Mouse (Mus musculus) kidney, postnatal 0 days (tissue): ENCODE results near the gene Slc26a3. TPM values are rescaled to one million over a fixed set of nuclear protein-coding genes. Genes with fewer than 3 reads are reported as not detected.
A peak's percentile ranks its signal among the peaks of the same experiment; 100 is the strongest.

Experiments used
- ATAC-seq: fragments of 200-750 bp; cut with Nextera tagmentation; replicated peaks from 2 replicates; pipeline ENCODE4 v1.8.0; 2017; ENCODE audit warnings: low read depth, moderate number of reproducible peaks, moderate TSS enrichment, moderate library complexity; ENCODE audit not compliant: low FRiP score
- DNase-seq: peaks from one replicate; pipeline ENCODE4 v3.0.0-alpha.2; 2016; ENCODE audit warnings: low spot score
- H3K27ac ChIP-seq: fragments of 300-500 bp; sonication (generic); 2 replicates; pipeline ENCODE4 v1.5.1; 2014; ENCODE audit warnings: mild to moderate bottlenecking
- H3K27me3 ChIP-seq: fragments of 300-500 bp; sonication (generic); 2 replicates; pipeline ENCODE4 v1.6.1; 2014; ENCODE audit warnings: low read length, mixed read lengths; ENCODE audit not compliant: insufficient read depth
- H3K36me3 ChIP-seq: fragments of 300-500 bp; sonication (generic); 2 replicates; pipeline ENCODE4 v1.6.1; 2014; ENCODE audit warnings: low read length, mixed read lengths; ENCODE audit not compliant: insufficient read depth
- H3K4me1 ChIP-seq: fragments of 300-500 bp; sonication (generic); replicated peaks from 2 replicates; pipeline ENCODE4 v1.6.1; 2014; ENCODE audit warnings: antibody characterized with exemption, low read length, mixed read lengths; ENCODE audit not compliant: insufficient read depth
- H3K4me2 ChIP-seq: fragments of 300-500 bp; sonication (generic); 2 replicates; pipeline ENCODE4 v1.6.1; 2014; ENCODE audit warnings: mild to moderate bottlenecking, low read length, moderate library complexity, mixed read lengths
- H3K4me3 ChIP-seq: fragments of 300-500 bp; sonication (generic); replicated peaks from 2 replicates; pipeline ENCODE4 v1.5.1; 2014; ENCODE audit warnings: low read depth, low read length
- H3K9ac ChIP-seq: fragments of 300-500 bp; sonication (generic); 2 replicates; pipeline ENCODE4 v1.6.1; 2014; ENCODE audit warnings: low read depth, low read length
- H3K9me3 ChIP-seq: fragments of 300-500 bp; sonication (generic); replicated peaks from 2 replicates; pipeline ENCODE4 v1.6.1; 2016; ENCODE audit warnings: low read length, inconsistent platforms, mixed read lengths
- CTCF ChIP-seq: IDR thresholded peaks from 2 replicates; pipeline ENCODE4 v1.5.1; 2016; ENCODE audit warnings: antibody characterized with exemption, low read depth, mild to moderate bottlenecking, moderate library complexity
- WGBS: fragments of 180-500 bp; shearing (Covaris S2); extraction: QIAGEN DNeasy Blood & Tissue Kit; methylation state at CpG from one replicate; pipeline ENCODE4 v1.1.7; 2014; 5-methylcytosine and 5-hydroxymethylcytosine counted together
- polyA plus RNA-seq: library from polyadenylated mRNA; unstranded; fragments of >200 nt; fragmentation: Nextera tagmentation; extraction: Ambion mirVana; gene quantifications from 2 replicates; pipeline ENCODE4 v1.2.1, GENCODE M21; 2015

The Slc26a3 gene
- polyA plus RNA-seq, 1 experiment from 2014 or later: 0.05 TPM

- TF ChIP-seq CTCF: no peak
- no peaks in the 10 kb centered on the region for H3K36me3 ChIP-seq
- no peaks in the 10 kb centered on the region for H3K9me3 ChIP-seq
- 78% methylated on average over 7 of the region's 7 CpGs for WGBS
- ATAC-seq (no peak), DNase-seq (no peak)
- H3K27me3 ChIP-seq: no peaks in the 10 kb centered on the region
- no peak overlapping the region for H3K4me2 ChIP-seq
- no peak overlapping the region for H3K4me3 ChIP-seq
- no peak overlapping the region for H3K27ac ChIP-seq
- H3K9ac ChIP-seq: no peak overlapping the region
- H3K4me1 ChIP-seq: no peaks in the 10 kb centered on the region
These were observed 21.0 kb upstream of the Slc26a3 start for GRCm38 (mm10) chr12:31369656-31370055.

GRCm38 (mm10) chr12:31374603-31375282 lies 15.9 kb upstream of the Slc26a3 start:
- 31% methylated on average over 9 of the region's 9 CpGs for WGBS
- no peaks in the 10 kb centered on the region for H3K27me3 ChIP-seq
- no peaks in the 10 kb centered on the region for H3K36me3 ChIP-seq
- DNase-seq (peak; percentile 95), ATAC-seq (peak; percentile 74)
- H3K4me1 ChIP-seq: 0 out of 2 replicates have a peak, but pooled peaks cover 3% of the 10 kb centered on the region
- peak; percentile 88 for TF ChIP-seq CTCF
- H3K27ac ChIP-seq: no peak overlapping the region
- no peak overlapping the region for H3K4me3 ChIP-seq
- no peaks in the 10 kb centered on the region for H3K9me3 ChIP-seq
- H3K9ac ChIP-seq: no peak overlapping the region
- H3K4me2 ChIP-seq: no peak overlapping the region

DNA sequence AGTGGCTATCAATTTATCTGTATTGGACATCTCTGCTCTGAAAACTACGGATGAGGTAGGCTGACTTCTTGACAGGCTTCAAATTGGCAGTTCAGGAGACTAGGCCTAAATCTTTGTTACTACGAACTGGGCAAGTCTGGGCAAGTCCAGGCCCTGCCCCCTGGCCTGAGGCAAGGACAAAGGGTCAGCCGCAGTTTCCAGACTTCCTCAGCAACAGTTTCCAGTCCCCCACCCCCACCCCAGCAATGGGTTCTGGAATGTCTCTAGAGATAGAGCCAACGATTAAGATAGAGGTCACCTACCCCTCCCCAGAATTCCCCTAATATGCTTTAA lies 15.4 kb upstream of the Slc26a3 start:
- Histone ChIP-seq H3K36me3 (no peaks in the 10 kb centered on the region), H3K4me2 (no peak overlapping the region), H3K9ac (no peak overlapping the region), H3K27ac (no peak overlapping the region), H3K4me3 (no peak overlapping the region), H3K4me1 (0 out of 2 replicates have a peak, but pooled peaks cover 3% of the 10 kb centered on the region), H3K27me3 (no peaks in the 10 kb centered on the region), H3K9me3 (no peaks in the 10 kb centered on the region)
- TF ChIP-seq CTCF: no peak
- DNase-seq (no peak), ATAC-seq (no peak)
- WGBS: 72% methylated on average over 4 of the region's 4 CpGs

GRCm38 (mm10) chr12:31376326-31376950 lies 14.2 kb upstream of the Slc26a3 start:
- 4% methylated on average over 13 of the region's 13 CpGs for WGBS
- no peaks in the 10 kb centered on the region for H3K36me3 ChIP-seq
- no peaks in the 10 kb centered on the region for H3K27me3 ChIP-seq
- ATAC-seq (0 out of 2 replicates have a peak, but pooled peaks have one; percentile 26), DNase-seq (peak; percentile 85)
- H3K27ac ChIP-seq: no peak overlapping the region
- TF ChIP-seq CTCF: peak; percentile 61
- H3K4me2 ChIP-seq: peak overlapping the region; percentile 47
- H3K9me3 ChIP-seq: no peaks in the 10 kb centered on the region
- no peak overlapping the region for H3K9ac ChIP-seq
- H3K4me3 ChIP-seq: no peak overlapping the region; the same call in 1 of the 2 replicates
- H3K4me1 ChIP-seq: 0 out of 2 replicates have a peak, but pooled peaks cover 3% of the 10 kb centered on the region

GRCm38 (mm10) chr12:31377241-31377640 lies 13.4 kb upstream of the Slc26a3 start:
- H3K36me3 ChIP-seq: no peaks in the 10 kb centered on the region
- no peak overlapping the region for H3K27ac ChIP-seq
- H3K27me3 ChIP-seq: no peaks in the 10 kb centered on the region
- no peak overlapping the region for H3K4me3 ChIP-seq
- H3K9ac ChIP-seq: no peak overlapping the region
- H3K4me2 ChIP-seq: peak overlapping the region; percentile 16; the same call in 1 of the 2 replicates
- H3K4me1 ChIP-seq: 0 out of 2 replicates have a peak, but pooled peaks cover 3% of the 10 kb centered on the region
- H3K9me3 ChIP-seq: no peaks in the 10 kb centered on the region
- peak; percentile 15 for DNase-seq
- 70% methylated on average over 11 of the region's 11 CpGs for WGBS
- peak; percentile 42; the same call in 1 of the 2 replicates for ATAC-seq
- TF ChIP-seq CTCF: no peak

- no peak for TF ChIP-seq CTCF
- Histone ChIP-seq H3K4me1 (0 out of 2 replicates have a peak, but pooled peaks cover 2% of the 10 kb centered on the region), H3K9me3 (no peaks in the 10 kb centered on the region), H3K4me2 (no peak overlapping the region), H3K27me3 (no peaks in the 10 kb centered on the region), H3K36me3 (no peaks in the 10 kb centered on the region), H3K4me3 (no peak overlapping the region), H3K27ac (no peak overlapping the region), H3K9ac (no peak overlapping the region)
- no peak for ATAC-seq
- 22% methylated on average over 2 of the region's 2 CpGs for WGBS
- no peak for DNase-seq
These were observed 9.8 kb upstream of the Slc26a3 start for GRCm38 (mm10) chr12:31380878-31381277.
